Mouse (Mus musculus) liver, embryonic 13.5 days (tissue): Measurements from ENCODE around the gene 4930432M17Rik. TPM values are rescaled to one million over a fixed set of nuclear protein-coding genes. Genes with fewer than 3 reads are reported as not detected.

Source experiments
- ATAC-seq: fragments of 200-750 bp; cut with Nextera tagmentation; 2 replicates; pipeline ENCODE4 v1.8.0; 2017; ENCODE audit warnings: low read depth, mild to moderate bottlenecking, moderate number of reproducible peaks, moderate library complexity
- DNase-seq: peaks from one replicate; pipeline ENCODE4 v3.0.0; 2022
- H3K27ac ChIP-seq: fragments of 300-500 bp; sonication (generic); 2 replicates; pipeline ENCODE4 v1.5.1; 2015; ENCODE audit warnings: moderate library complexity, mild to moderate bottlenecking, inconsistent platforms
- H3K27me3 ChIP-seq: fragments of 300-500 bp; sonication (generic); 2 replicates; pipeline ENCODE4 v1.6.1; 2015; ENCODE audit warnings: mild to moderate bottlenecking, inconsistent platforms
- H3K36me3 ChIP-seq: fragments of 300-500 bp; sonication (generic); 2 replicates; pipeline ENCODE4 v1.6.1; 2015; ENCODE audit warnings: mild to moderate bottlenecking, inconsistent platforms
- H3K4me1 ChIP-seq: fragments of 300-500 bp; sonication (generic); replicated peaks from 2 replicates; pipeline ENCODE4 v1.6.1; 2015; ENCODE audit warnings: inconsistent platforms
- H3K4me2 ChIP-seq: fragments of 300-500 bp; sonication (generic); 2 replicates; pipeline ENCODE4 v1.6.1; 2015; ENCODE audit warnings: inconsistent platforms, mild to moderate bottlenecking, moderate library complexity
- H3K4me3 ChIP-seq: fragments of 300-500 bp; sonication (generic); replicated peaks from 2 replicates; pipeline ENCODE4 v1.5.1; 2015; ENCODE audit warnings: mild to moderate bottlenecking, inconsistent platforms
- H3K9ac ChIP-seq: fragments of 300-500 bp; sonication (generic); 2 replicates; pipeline ENCODE4 v1.6.1; 2015; ENCODE audit warnings: mild to moderate bottlenecking, inconsistent platforms
- H3K9me3 ChIP-seq: fragments of 300-500 bp; sonication (generic); replicated peaks from 2 replicates; pipeline ENCODE4 v1.6.1; 2016; ENCODE audit warnings: inconsistent platforms
- WGBS: fragments of 180-500 bp; shearing (Covaris S2); methylation state at CpG from one replicate; pipeline ENCODE4 v1.1.7; 2015; ENCODE audit not compliant: insufficient replicate concordance; 5-methylcytosine and 5-hydroxymethylcytosine counted together
- polyA plus RNA-seq: library from polyadenylated mRNA; unstranded; fragments of >200 nt; fragmentation: Nextera tagmentation; extraction: Ambion mirVana; gene quantifications from 2 replicates; pipeline ENCODE4 v1.2.1, GENCODE M21; 2015

The 4930432M17Rik gene
- polyA plus RNA-seq, 1 experiment from 2014 or later = not detected

- Histone ChIP-seq H3K4me1 (peaks cover 4% of the 10 kb centered on the region; the same call in 1 of the 2 replicates), H3K4me3 (no peak overlapping the region), H3K9ac (no peak overlapping the region), H3K36me3 (no peaks in the 10 kb centered on the region), H3K27ac (no peak overlapping the region), H3K27me3 (no peaks in the 10 kb centered on the region), H3K9me3 (no peaks in the 10 kb centered on the region), H3K4me2 (no peak overlapping the region)
- ATAC-seq = no peak
- 40% methylated on average over 13 of the region's 13 CpGs for WGBS
- no peak for DNase-seq
Observed at GRCm38 (mm10) chr3:121693001-121693730, 22.6 kb downstream of the 4930432M17Rik start.

GRCm38 (mm10) chr3:121693746-121694145 lies 23.2 kb downstream of the 4930432M17Rik start:
- Histone ChIP-seq H3K27me3 (no peaks in the 10 kb centered on the region), H3K4me2 (no peak overlapping the region), H3K9me3 (no peaks in the 10 kb centered on the region), H3K4me3 (no peak overlapping the region), H3K9ac (no peak overlapping the region), H3K4me1 (peaks cover 4% of the 10 kb centered on the region; the same call in 1 of the 2 replicates), H3K36me3 (no peaks in the 10 kb centered on the region), H3K27ac (no peak overlapping the region)
- WGBS = 60% methylated on average over 5 of the region's 5 CpGs
- no peak for DNase-seq
- ATAC-seq = no peak

GRCm38 (mm10) chr3:121697169-121697568 lies 26.6 kb downstream of the 4930432M17Rik start:
- Histone ChIP-seq H3K36me3 (no peaks in the 10 kb centered on the region), H3K27me3 (no peaks in the 10 kb centered on the region), H3K4me1 (no peaks in the 10 kb centered on the region), H3K9me3 (no peaks in the 10 kb centered on the region), H3K4me2 (no peak overlapping the region), H3K4me3 (no peak overlapping the region), H3K9ac (no peak overlapping the region), H3K27ac (no peak overlapping the region)
- DNase-seq = no peak
- no peak for ATAC-seq
- WGBS = 63% methylated on average over 7 of the region's 7 CpGs

- Histone ChIP-seq H3K9ac (no peak overlapping the region), H3K9me3 (no peaks in the 10 kb centered on the region), H3K27me3 (no peaks in the 10 kb centered on the region), H3K4me1 (no peaks in the 10 kb centered on the region), H3K27ac (no peak overlapping the region), H3K4me2 (no peak overlapping the region), H3K4me3 (no peak overlapping the region), H3K36me3 (no peaks in the 10 kb centered on the region)
- 54% methylated on average over 4 of the region's 4 CpGs for WGBS
- ATAC-seq (no peak), DNase-seq (no peak)
Observed at GRCm38 (mm10) chr3:121699401-121699800, 28.8 kb downstream of the 4930432M17Rik start.

GRCm38 (mm10) chr3:121699849-121700248 lies 29.3 kb downstream of the 4930432M17Rik start:
- Histone ChIP-seq H3K4me3 (no peak overlapping the region), H3K9me3 (no peaks in the 10 kb centered on the region), H3K4me1 (no peaks in the 10 kb centered on the region), H3K36me3 (no peaks in the 10 kb centered on the region), H3K27ac (no peak overlapping the region), H3K9ac (no peak overlapping the region), H3K4me2 (no peak overlapping the region), H3K27me3 (no peaks in the 10 kb centered on the region)
- DNase-seq = no peak
- WGBS = 70% methylated on average over 4 of the region's 4 CpGs
- no peak for ATAC-seq

GRCm38 (mm10) chr3:121700364-121700952 lies 29.9 kb downstream of the 4930432M17Rik start:
- Histone ChIP-seq H3K4me1 (no peaks in the 10 kb centered on the region), H3K4me2 (no peak overlapping the region), H3K27ac (no peak overlapping the region), H3K27me3 (no peaks in the 10 kb centered on the region), H3K9ac (no peak overlapping the region), H3K9me3 (no peaks in the 10 kb centered on the region), H3K4me3 (no peak overlapping the region), H3K36me3 (no peaks in the 10 kb centered on the region)
- ATAC-seq (no peak), DNase-seq (no peak)
- 58% methylated on average over 8 of the region's 8 CpGs for WGBS

GRCm38 (mm10) chr3:121703155-121703879 lies 32.8 kb downstream of the 4930432M17Rik start:
- Histone ChIP-seq H3K27ac (no peak overlapping the region), H3K4me3 (no peak overlapping the region), H3K36me3 (no peaks in the 10 kb centered on the region), H3K9me3 (no peaks in the 10 kb centered on the region), H3K27me3 (no peaks in the 10 kb centered on the region), H3K9ac (no peak overlapping the region), H3K4me1 (no peaks in the 10 kb centered on the region), H3K4me2 (no peak overlapping the region)
- ATAC-seq (no peak), DNase-seq (no peak)
- 53% methylated on average over 7 of the region's 7 CpGs for WGBS

GRCm38 (mm10) chr3:121703880-121704243 lies 33.3 kb downstream of the 4930432M17Rik start:
- Histone ChIP-seq H3K4me1 (no peaks in the 10 kb centered on the region), H3K9me3 (no peaks in the 10 kb centered on the region), H3K27ac (no peak overlapping the region), H3K4me3 (no peak overlapping the region), H3K36me3 (no peaks in the 10 kb centered on the region), H3K4me2 (no peak overlapping the region), H3K27me3 (no peaks in the 10 kb centered on the region), H3K9ac (no peak overlapping the region)
- ATAC-seq (no peak), DNase-seq (no peak)
- WGBS = 78% methylated on average over 3 of the region's 3 CpGs

GRCm38 (mm10) chr3:121706087-121706486 lies 35.5 kb downstream of the 4930432M17Rik start:
- H3K36me3 ChIP-seq = no peaks in the 10 kb centered on the region
- DNase-seq (no peak), ATAC-seq (no peak)
- H3K9ac ChIP-seq = no peak overlapping the region
- no peak overlapping the region for H3K27ac ChIP-seq
- H3K9me3 ChIP-seq = no peaks in the 10 kb centered on the region
- H3K4me1 ChIP-seq = no peaks in the 10 kb centered on the region
- H3K4me3 ChIP-seq = no peak overlapping the region
- no peak overlapping the region for H3K4me2 ChIP-seq
- H3K27me3 ChIP-seq = no peaks in the 10 kb centered on the region
- WGBS = 61% methylated on average over 5 of the region's 5 CpGs

GRCm38 (mm10) chr3:121707106-121707505 lies 36.5 kb downstream of the 4930432M17Rik start:
- no peak for ATAC-seq
- WGBS = 69% methylated on average over 4 of the region's 4 CpGs
- H3K4me1 ChIP-seq = no peaks in the 10 kb centered on the region
- no peak overlapping the region for H3K4me2 ChIP-seq
- no peak overlapping the region for H3K9ac ChIP-seq
- no peaks in the 10 kb centered on the region for H3K27me3 ChIP-seq
- no peaks in the 10 kb centered on the region for H3K9me3 ChIP-seq
- H3K27ac ChIP-seq = no peak overlapping the region
- H3K36me3 ChIP-seq = no peaks in the 10 kb centered on the region
- DNase-seq = no peak
- no peak overlapping the region for H3K4me3 ChIP-seq

- H3K27ac ChIP-seq = no peak overlapping the region
- WGBS = 60% methylated on average over 7 of the region's 7 CpGs
- no peaks in the 10 kb centered on the region for H3K4me1 ChIP-seq
- no peak overlapping the region for H3K4me3 ChIP-seq
- H3K4me2 ChIP-seq = no peak overlapping the region
- H3K27me3 ChIP-seq = no peaks in the 10 kb centered on the region
- ATAC-seq = no peak
- no peak overlapping the region for H3K9ac ChIP-seq
- no peaks in the 10 kb centered on the region for H3K9me3 ChIP-seq
- no peak for DNase-seq
- no peaks in the 10 kb centered on the region for H3K36me3 ChIP-seq
Observed at GRCm38 (mm10) chr3:121710894-121711531, 40.5 kb downstream of the 4930432M17Rik start.
